Mouse (Mus musculus): ENCODE data around the gene Yif1a.
"Not testable (repeated sequence)": the region's sequence is repeated elsewhere in the genome, so short reads cannot be mapped to it uniquely, and the experiment has no call there.

Yif1a gene

GRCm38 (mm10) chr19:5085145-5085863 is 3.0 kb upstream of the Yif1a start, which contains the start of gene Tmem151a:
Gene Tmem151a (minus strand): TSS chr19:5085531.
- DNase-seq (ENCODE audit: low spot score in 2 of 2), result no peak

- not testable (repeated sequence) for DNase-seq (ENCODE audit: low spot score in 2 of 2)
These were observed 1.8 kb upstream of the Yif1a start for GRCm38 (mm10) chr19:5086533-5086932.

GRCm38 (mm10) chr19:5089324-5089723 is 986 bp downstream of the Yif1a start:
- DNase-seq (ENCODE audit: low spot score in 2 of 2), result no peak

GRCm38 (mm10) chr19:5092083-5092482 is 3.7 kb downstream of the Yif1a start:
- DNase-seq (ENCODE audit: low spot score in 2 of 2), result no peak

GRCm38 (mm10) chr19:5093481-5094242 is 5.3 kb downstream of the Yif1a start:
- DNase-seq (ENCODE audit: low spot score in 2 of 2), result no peak

- DNase-seq (ENCODE audit: low spot score in 2 of 2), result peak; percentile 97 to 98
These were observed 5.9 kb downstream of the Yif1a start for GRCm38 (mm10) chr19:5094243-5094632.

GRCm38 (mm10) chr19:5094746-5095417 is 6.5 kb downstream of the Yif1a start:
- DNase-seq (ENCODE audit: low spot score in 2 of 2), result no peak

GRCm38 (mm10) chr19:5095887-5096474 is 7.6 kb downstream of the Yif1a start:
- no peak for DNase-seq (ENCODE audit: low spot score in 2 of 2)

- no peak for DNase-seq (ENCODE audit: low spot score in 2 of 2)
These were observed 9.4 kb downstream of the Yif1a start for GRCm38 (mm10) chr19:5097521-5098362.

GRCm38 (mm10) chr19:5098363-5099143 is 10.2 kb downstream of the Yif1a start, which contains the start of gene Cnih2:
Gene Cnih2 (minus strand): TSS chr19:5098521.
- DNase-seq (ENCODE audit: low spot score in 2 of 2), result peak in 1 of 2 experiments; percentile 71

GRCm38 (mm10) chr19:5106074-5106473 is 17.7 kb downstream of the Yif1a start:
- no peak for DNase-seq (ENCODE audit: low spot score in 2 of 2)

GRCm38 (mm10) chr19:5106731-5107191 is 18.4 kb downstream of the Yif1a start, which contains the start of gene Rab1b:
Gene Rab1b (minus strand): TSS chr19:5107072.
- peak; percentile 97 to 99 for DNase-seq (ENCODE audit: low spot score in 2 of 2)

GRCm38 (mm10) chr19:5107556-5108270 is 19.4 kb downstream of the Yif1a start:
- no peak for DNase-seq (ENCODE audit: low spot score in 2 of 2)

- no peak for DNase-seq (ENCODE audit: low spot score in 2 of 2)
These were observed 19.9 kb downstream of the Yif1a start for GRCm38 (mm10) chr19:5108271-5108575.

- DNase-seq (ENCODE audit: low spot score in 2 of 2), result no peak
These were observed 20.4 kb downstream of the Yif1a start for GRCm38 (mm10) chr19:5108702-5109101.

GRCm38 (mm10) chr19:5109659-5110453 is 21.5 kb downstream of the Yif1a start:
- DNase-seq (ENCODE audit: low spot score in 2 of 2), result no peak

- DNase-seq (ENCODE audit: low spot score in 2 of 2), result no peak
These were observed 25.4 kb downstream of the Yif1a start for GRCm38 (mm10) chr19:5113783-5114182.

- peak; percentile 78 to 82 for DNase-seq (ENCODE audit: low spot score in 2 of 2)
These were observed 29.4 kb downstream of the Yif1a start for GRCm38 (mm10) chr19:5117494-5118383.
